Mouse (Mus musculus) thymus, adult 2 months (tissue): ENCODE data around the gene Atg4b.

ENCODE experiments used
- CTCF ChIP-seq: fragments of 200-500 bp; IDR thresholded peaks from 2 replicates; pipeline ENCODE4 v1.5.1; 2012; ENCODE audit warnings: mild to moderate bottlenecking, control low read depth, low read length, moderate library complexity, borderline replicate concordance; ENCODE audit not compliant: control insufficient read depth, poor library complexity, insufficient read depth; ENCODE audit errors: extremely low read depth
- POLR2A ChIP-seq: fragments of 200-500 bp; IDR thresholded peaks from 2 replicates; pipeline ENCODE4 v1.6.1; 2012; ENCODE audit warnings: mild to moderate bottlenecking, low read length, control low read depth, moderate library complexity; ENCODE audit not compliant: control insufficient read depth, poor library complexity, insufficient read depth; ENCODE audit errors: extremely low read depth

GRCm38 (mm10) chr1:93767600-93767999, 16.3 kb downstream of the Atg4b start:
- TF ChIP-seq CTCF (no peak), POLR2A (no peak)
